Mouse (Mus musculus): ENCODE results near the gene Olfr1387. TPM values are rescaled to one million over a fixed set of nuclear protein-coding genes. Genes with fewer than 3 reads are reported as not detected.
"Not testable (repeated sequence)": the region's sequence is repeated elsewhere in the genome, so short reads cannot be mapped to it uniquely, and the experiment has no call there.

Gene Olfr1387
- polyA plus RNA-seq, 1 experiment from 2014 or later: not detected

DNA sequence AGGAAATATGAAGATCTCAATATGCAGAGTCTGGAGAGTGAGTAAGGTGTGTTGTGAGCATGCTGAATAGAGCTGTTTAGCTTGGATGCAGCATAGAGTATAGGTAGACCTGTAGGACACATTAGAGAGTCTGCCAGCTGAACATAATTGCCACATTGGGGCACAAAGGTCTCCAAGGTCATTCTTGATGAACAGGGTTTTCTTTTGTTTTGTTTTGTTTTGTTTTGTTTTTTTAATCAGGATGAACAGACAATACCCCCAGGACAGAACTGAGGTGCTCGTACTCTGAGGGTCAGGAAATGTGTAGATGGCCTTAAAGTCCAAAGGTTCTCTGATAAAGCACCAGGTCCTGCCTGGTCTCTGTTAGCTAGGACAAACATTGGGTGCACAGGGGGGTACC, 33.6 kb downstream of the Olfr1387 start, which contains the start of gene Olfr1385:
Olfr1385 (plus strand) TSS at position 301 of the 400 bp plus-strand sequence.
- ATAC-seq (ENCODE audit: low read depth); H3K27me3 ChIP-seq (ENCODE audit: control insufficient read depth, insufficient read depth, low read depth, low read length); H3K36me3 ChIP-seq (ENCODE audit: control insufficient read depth, insufficient read depth, low read length); H3K4me1 ChIP-seq (replicated peaks; ENCODE audit: control insufficient read depth, insufficient read depth, low read length); H3K4me3 ChIP-seq (ENCODE audit: low read length); H3K9me3 ChIP-seq (ENCODE audit: control insufficient read depth, low read length); H3K4me2 ChIP-seq (ENCODE audit: low read depth, low read length); H3K27ac ChIP-seq (ENCODE audit: low read length); H3K9ac ChIP-seq (ENCODE audit: low read length): not testable (repeated sequence)
- 76% methylated on average over 1 of the region's 1 CpGs for WGBS

Other genes starting within 250 kb of the Olfr1387 start
- gene Mgat1, start 211.2 kb upstream of the Olfr1387 start, polyA plus RNA-seq (2015; fragmentation: Nextera tagmentation; extraction: Ambion mirVana): 73.0 and 78.9 TPM in 2 replicates
- 0.05 TPM in 1 of 2 replicates, not detected in the other for gene Olfr1393, start 177.0 kb upstream of the Olfr1387 start, polyA plus RNA-seq (2015; fragmentation: Nextera tagmentation; extraction: Ambion mirVana)
- gene Olfr1392, start 170.1 kb upstream of the Olfr1387 start, polyA plus RNA-seq (2015; fragmentation: Nextera tagmentation; extraction: Ambion mirVana): 0.14 TPM in 1 of 2 replicates, not detected in the other
- gene Olfr10, start 150.6 kb upstream of the Olfr1387 start, polyA plus RNA-seq (2015; fragmentation: Nextera tagmentation; extraction: Ambion mirVana): not detected in 2 replicates
- not detected in 2 replicates for gene Olfr1391, start 132.6 kb upstream of the Olfr1387 start, polyA plus RNA-seq (2015; fragmentation: Nextera tagmentation; extraction: Ambion mirVana)
- gene Olfr1390, start 120.2 kb upstream of the Olfr1387 start, polyA plus RNA-seq (2015; fragmentation: Nextera tagmentation; extraction: Ambion mirVana): not detected in 2 replicates
- gene Olfr1389, start 32.3 kb upstream of the Olfr1387 start, polyA plus RNA-seq (2015; fragmentation: Nextera tagmentation; extraction: Ambion mirVana): not detected in 2 replicates
- 0.05 TPM in 1 of 2 replicates, not detected in the other for gene Olfr1388, start 18.7 kb upstream of the Olfr1387 start, polyA plus RNA-seq (2015; fragmentation: Nextera tagmentation; extraction: Ambion mirVana)
- not detected in 2 replicates for gene Olfr1386, start 9.7 kb downstream of the Olfr1387 start, polyA plus RNA-seq (2015; fragmentation: Nextera tagmentation; extraction: Ambion mirVana)
- not detected in 2 replicates for gene Olfr1385, start 33.7 kb downstream of the Olfr1387 start, polyA plus RNA-seq (2015; fragmentation: Nextera tagmentation; extraction: Ambion mirVana)
- gene Olfr1384, start 51.4 kb downstream of the Olfr1387 start, polyA plus RNA-seq (2015; fragmentation: Nextera tagmentation; extraction: Ambion mirVana): not detected in 2 replicates
- not detected in 2 replicates for gene Olfr1383, start 64.3 kb downstream of the Olfr1387 start, polyA plus RNA-seq (2015; fragmentation: Nextera tagmentation; extraction: Ambion mirVana)
- not detected in 2 replicates for gene Olfr1382, start 72.9 kb downstream of the Olfr1387 start, polyA plus RNA-seq (2015; fragmentation: Nextera tagmentation; extraction: Ambion mirVana)
- gene Olfr1381, start 88.1 kb downstream of the Olfr1387 start, polyA plus RNA-seq (2015; fragmentation: Nextera tagmentation; extraction: Ambion mirVana): not detected in 2 replicates
- gene Olfr1380, start 101.5 kb downstream of the Olfr1387 start, polyA plus RNA-seq (2015; fragmentation: Nextera tagmentation; extraction: Ambion mirVana): not detected in 2 replicates
- gene Flt4, start 153.9 kb downstream of the Olfr1387 start, polyA plus RNA-seq (2015; fragmentation: Nextera tagmentation; extraction: Ambion mirVana): 8.8 and 10.7 TPM in 2 replicates
- 3.1 and 12.6 TPM in 2 replicates for gene Scgb3a1, start 208.3 kb downstream of the Olfr1387 start, polyA plus RNA-seq (2015; fragmentation: Nextera tagmentation; extraction: Ambion mirVana)